Mouse (Mus musculus): Measurements from ENCODE around the gene Rragd.

DNA sequence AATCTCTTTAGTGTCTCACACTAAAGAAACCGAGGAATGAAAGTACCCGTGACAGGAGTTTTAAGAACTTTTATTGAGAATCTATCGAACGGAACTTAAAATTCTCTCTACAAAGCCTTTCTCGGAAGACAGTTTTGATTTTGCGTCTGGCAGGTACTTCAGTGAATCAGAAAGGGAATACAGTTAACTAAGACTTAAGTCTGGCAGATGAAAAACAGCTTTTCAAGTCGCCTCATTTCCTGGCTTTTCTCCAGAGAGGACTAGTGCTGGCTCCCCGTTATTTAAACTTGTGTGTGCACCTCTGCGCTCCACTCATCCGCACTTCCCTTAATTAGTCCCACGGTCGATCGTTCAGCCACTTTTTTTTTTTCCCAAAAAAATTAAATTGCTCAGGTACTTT lies 1.4 kb downstream of the Rragd start:
- TF ChIP-seq CTCF (IDR thresholded peaks at IDR 0.05; ENCODE audit: low read depth) (no peak), EP300 (IDR thresholded peaks at IDR 0.05; ENCODE audit: low read depth) (no peak)

Data from liver, postnatal 0 days (tissue).